ENCODE assay signal across 37 mouse cellular contexts in genomic region chr5:138092771-138093170, GRCm38 (mm10). TPM values are rescaled to one million over a fixed set of nuclear protein-coding genes. Genes with fewer than 3 reads are reported as not detected.
"Had no signal": no experiment of that assay in that cellular context is flagged by ENCODE, and none has a peak within 500 bp of the region (broad histone marks: within the 10 kb centered on the region; RNA-seq: fewer than 3 reads in every experiment).

No protein-coding gene starts in this region.

- H3K27me3 ChIP-seq: heart, embryonic 13.5 days; heart, embryonic 15.5 days; hindbrain, embryonic 12.5 days; intestine, embryonic 15.5 days; limb, embryonic 12.5 days; liver, embryonic 13.5 days; liver, embryonic 15.5 days had no signal

- H3K27ac ChIP-seq: gastrocnemius, adult 2 months; heart, adult 2 months; heart, embryonic 13.5 days; heart, embryonic 15.5 days; hindbrain, embryonic 10.5 days; hindbrain, embryonic 12.5 days; hindbrain, embryonic 14.5 days; intestine, embryonic 15.5 days; kidney, postnatal 0 days; layer of hippocampus, adult 2 months; left cerebral cortex, adult 2 months; limb, embryonic 10.5 days; limb, embryonic 12.5 days; liver, embryonic 13.5 days; liver, embryonic 15.5 days had no signal

- H3K4me1 ChIP-seq: hindbrain, embryonic 10.5 days; hindbrain, embryonic 12.5 days; intestine, embryonic 15.5 days; limb, embryonic 10.5 days; limb, embryonic 12.5 days had no signal

- H3K9me3 ChIP-seq: heart, embryonic 13.5 days; heart, embryonic 15.5 days; hindbrain, embryonic 10.5 days; hindbrain, embryonic 12.5 days; intestine, embryonic 15.5 days; limb, embryonic 10.5 days; limb, embryonic 12.5 days; liver, embryonic 13.5 days; liver, embryonic 15.5 days had no signal

- DNase-seq: gastrocnemius, adult 2 months; gastrocnemius, postnatal 10 days; gastrocnemius, postnatal 25 days; heart, adult 2 months; heart, postnatal 14 days; heart, postnatal 4 days; kidney, adult 18-20 months; kidney, postnatal 4 days; liver; liver, embryonic 13.5 days; liver, postnatal 0 days had no signal

- H3K9ac ChIP-seq: heart, embryonic 13.5 days; heart, embryonic 15.5 days; hindbrain, embryonic 12.5 days; hindbrain, embryonic 14.5 days; intestine, embryonic 15.5 days; limb, embryonic 12.5 days; liver, embryonic 13.5 days; liver, embryonic 15.5 days; liver, postnatal 0 days had no signal

- H3K4me2 ChIP-seq: heart, embryonic 11.5 days; heart, embryonic 13.5 days; heart, embryonic 15.5 days; hindbrain, embryonic 12.5 days; hindbrain, embryonic 14.5 days; intestine, embryonic 15.5 days; limb, embryonic 12.5 days; liver, embryonic 11.5 days; liver, embryonic 13.5 days; liver, embryonic 15.5 days had no signal

- H3K4me3 ChIP-seq: gastrocnemius, adult 2 months; heart, adult 2 months; heart, embryonic 13.5 days; heart, embryonic 15.5 days; hindbrain, embryonic 10.5 days; hindbrain, embryonic 12.5 days; intestine, embryonic 15.5 days; layer of hippocampus, adult 2 months; left cerebral cortex, adult 2 months; limb, embryonic 10.5 days; limb, embryonic 12.5 days; liver, embryonic 13.5 days; liver, embryonic 15.5 days had no signal

- ATAC-seq: hindbrain, embryonic 16.5 days; inflammation-experienced regulatory T-cells, adult 6 months; intestine, embryonic 15.5 days; intestine, postnatal 0 days; liver, postnatal 0 days had no signal

RNA-seq across cellular contexts. Expression of gene Smok3c, which starts 39.8 kb away (rescaled TPM):
- total RNA-seq: gastrocnemius, adult 2 months; gastrocnemius, postnatal 10 days; gastrocnemius, postnatal 25 days; gastrocnemius, postnatal 4 days; granulocyte monocyte progenitor cell, adult 5-6 weeks; heart, adult 2 months; heart, postnatal 14 days; heart, postnatal 4 days; layer of hippocampus, adult 2 months; layer of hippocampus, postnatal 10 days; layer of hippocampus, postnatal 25 days; left cerebral cortex, adult 2 months; left cerebral cortex, postnatal 14 days; left cerebral cortex, postnatal 36 days had no signal
- polyA plus RNA-seq: frontal cortex, adult 2 months; heart, adult 2 months; heart, embryonic 11.5 days; heart, embryonic 13.5 days; heart, embryonic 15.5 days; hindbrain, embryonic 10.5 days; hindbrain, embryonic 12.5 days; hindbrain, embryonic 14.5 days; hindbrain, embryonic 16.5 days; inflammation-experienced regulatory T-cells, adult 6 months; intestine, embryonic 15.5 days; intestine, postnatal 0 days; kidney, embryonic 14.5 days; kidney, postnatal 0 days; limb, embryonic 10.5 days; limb, embryonic 12.5 days; limb, embryonic 14.5 days; liver, embryonic 11.5 days; liver, embryonic 13.5 days; liver, embryonic 15.5 days; liver, postnatal 0 days had no signal
